Mouse (Mus musculus): ENCODE results near the gene Mad1l1. TPM values are rescaled to one million over a fixed set of nuclear protein-coding genes. Genes with fewer than 3 reads are reported as not detected.
A peak's percentile ranks its signal among the peaks of the same experiment; 100 is the strongest.

Gene Mad1l1
- polyA plus RNA-seq, 1 experiment from 2014 or later, result 37.4 TPM

DNA sequence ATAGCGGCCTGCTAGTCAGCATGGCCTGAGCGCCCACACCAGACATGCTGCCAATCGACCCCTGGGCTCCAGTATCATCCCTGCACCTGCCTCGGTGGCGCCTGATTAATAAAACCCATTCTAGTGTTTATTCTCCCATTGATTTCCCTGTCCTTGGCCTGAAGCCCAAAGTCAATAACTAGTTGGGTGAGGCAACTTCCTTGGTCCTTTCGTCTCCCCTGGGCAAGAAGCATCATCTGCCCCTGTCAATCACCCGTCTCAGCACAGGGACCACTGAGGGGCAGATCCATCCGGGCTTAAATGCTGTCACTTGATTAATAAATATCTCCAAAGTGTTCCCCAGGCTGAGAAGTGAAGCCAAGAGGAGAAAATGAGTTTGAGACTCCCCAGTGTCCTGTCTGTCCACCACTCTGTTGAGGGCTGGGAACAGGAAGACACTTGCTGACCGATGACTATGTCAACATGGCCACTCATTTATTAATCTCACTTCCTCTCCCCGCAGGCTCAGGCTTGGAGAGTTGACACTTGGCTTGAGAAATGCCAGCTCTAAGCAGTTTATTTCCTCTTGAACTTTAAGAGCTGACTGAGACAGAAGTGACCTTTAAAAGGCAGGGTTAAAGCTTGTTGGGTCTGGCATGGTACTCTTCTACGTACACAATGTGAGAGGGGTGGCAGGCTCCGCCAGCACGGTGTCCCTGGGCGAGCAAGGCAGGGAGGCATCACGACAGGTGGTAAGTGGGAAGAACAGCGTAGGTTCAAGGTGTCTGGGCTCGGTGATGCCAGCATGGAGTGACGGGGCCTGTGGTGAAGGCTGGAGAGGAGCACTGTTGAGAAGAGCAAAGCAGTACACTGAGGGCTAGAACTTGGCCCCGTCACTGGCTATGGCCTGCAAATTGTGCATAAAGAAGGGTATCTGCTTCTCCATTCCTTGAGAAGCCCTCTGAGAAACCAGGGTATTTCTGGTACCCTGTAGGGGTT, 114.3 kb downstream of the Mad1l1 start:
- Histone ChIP-seq H3K27me3 (ENCODE audit: control insufficient read depth, insufficient read depth, low read length) (no peaks in the 10 kb centered on the region), H3K4me2 (ENCODE audit: low read depth, low read length) (no peak overlapping the region), H3K9ac (ENCODE audit: low read length) (no peak overlapping the region), H3K4me3 (replicated peaks; ENCODE audit: low read length) (no peak overlapping the region), H3K9me3 (replicated peaks; ENCODE audit: control insufficient read depth, low read length) (no peaks in the 10 kb centered on the region), H3K4me1 (ENCODE audit: control insufficient read depth, insufficient read depth, low read length) (peaks cover 15% of the 10 kb centered on the region; the same call in 1 of the 2 replicates), H3K36me3 (ENCODE audit: control insufficient read depth, insufficient read depth, low read length) (no peaks in the 10 kb centered on the region), H3K27ac (ENCODE audit: low read length) (no peak overlapping the region; the same call in 1 of the 2 replicates)
- 74% methylated on average over 19 of the region's 19 CpGs for WGBS
- ATAC-seq (ENCODE audit: insufficient read depth, low FRiP score), result peak; percentile 12; the same call in 1 of the 2 replicates

DNA sequence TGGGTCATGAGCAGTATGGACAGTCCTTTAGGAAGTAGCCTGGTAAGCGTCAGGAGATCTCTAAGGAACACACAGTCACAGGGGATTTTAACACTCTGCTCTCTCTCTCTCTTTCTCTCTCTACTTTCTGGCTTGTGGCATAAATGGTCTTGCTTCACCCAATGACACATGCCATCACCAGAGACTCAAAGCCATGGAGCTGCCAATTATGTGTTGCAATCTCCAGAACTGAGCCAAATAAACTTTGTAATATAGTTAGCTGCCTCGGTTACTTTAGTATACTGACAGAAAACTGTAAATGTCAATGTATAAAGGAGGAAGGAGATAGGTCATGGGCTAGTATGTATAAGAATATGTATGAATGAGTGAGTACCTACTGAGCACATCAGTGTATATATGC, 115.4 kb downstream of the Mad1l1 start:
- no peak overlapping the region for H3K4me2 ChIP-seq (ENCODE audit: low read depth, low read length)
- H3K4me1 ChIP-seq (ENCODE audit: control insufficient read depth, insufficient read depth, low read length), result peaks cover 15% of the 10 kb centered on the region; the same call in 1 of the 2 replicates
- no peak for ATAC-seq (ENCODE audit: insufficient read depth, low FRiP score)
- no peaks in the 10 kb centered on the region for H3K36me3 ChIP-seq (ENCODE audit: control insufficient read depth, insufficient read depth, low read length)
- WGBS, result 88% methylated on average over 2 of the region's 2 CpGs
- H3K27ac ChIP-seq (ENCODE audit: low read length), result no peak overlapping the region
- H3K4me3 ChIP-seq (replicated peaks; ENCODE audit: low read length), result no peak overlapping the region
- no peaks in the 10 kb centered on the region for H3K27me3 ChIP-seq (ENCODE audit: control insufficient read depth, insufficient read depth, low read length)
- no peaks in the 10 kb centered on the region for H3K9me3 ChIP-seq (replicated peaks; ENCODE audit: control insufficient read depth, low read length)
- H3K9ac ChIP-seq (ENCODE audit: low read length), result no peak overlapping the region

DNA sequence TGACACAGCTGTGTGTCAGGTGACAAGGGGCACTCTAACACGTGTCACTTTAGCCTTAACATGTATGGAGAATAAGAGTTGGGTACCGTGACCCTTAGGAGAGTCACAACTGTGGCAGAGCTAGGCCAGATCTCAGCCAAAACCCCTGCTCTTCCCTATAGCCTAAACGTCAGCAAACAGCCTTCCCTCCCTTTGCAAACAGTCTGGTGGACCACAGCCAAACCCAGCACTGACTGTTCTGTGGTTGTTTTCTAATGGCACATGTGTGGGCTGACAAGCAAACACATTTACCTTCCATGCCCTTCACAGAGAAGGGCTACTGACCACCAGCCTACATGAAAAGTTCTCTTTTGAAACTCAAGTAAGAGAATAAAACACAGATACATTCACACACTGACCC, 116.9 kb downstream of the Mad1l1 start:
- no peak for ATAC-seq (ENCODE audit: insufficient read depth, low FRiP score)
- H3K4me2 ChIP-seq (ENCODE audit: low read depth, low read length), result no peak overlapping the region
- no peaks in the 10 kb centered on the region for H3K36me3 ChIP-seq (ENCODE audit: control insufficient read depth, insufficient read depth, low read length)

DNA sequence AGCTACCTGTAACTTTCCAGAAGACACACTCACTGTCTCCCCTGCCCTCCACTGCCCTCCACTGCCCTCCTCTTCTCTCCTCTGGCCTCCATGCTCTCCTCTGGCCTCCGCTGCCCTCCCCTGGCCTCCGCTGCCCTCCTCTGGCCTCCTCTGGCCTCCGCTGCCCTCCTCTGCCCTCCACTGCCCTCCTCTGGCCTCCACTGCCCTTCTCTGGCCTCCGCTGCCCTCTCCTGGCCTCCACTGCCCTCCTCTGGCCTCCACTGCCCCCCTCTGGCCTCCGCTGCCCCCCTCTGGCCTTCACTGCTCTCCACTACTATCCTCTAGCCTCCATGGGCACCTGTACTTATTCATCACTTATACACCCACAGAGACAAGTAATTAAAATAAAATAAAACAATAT, 117.3 kb downstream of the Mad1l1 start:
- ATAC-seq (ENCODE audit: insufficient read depth, low FRiP score), result no peak
- Histone ChIP-seq H3K9me3 (replicated peaks; ENCODE audit: control insufficient read depth, low read length) (no peaks in the 10 kb centered on the region), H3K4me3 (replicated peaks; ENCODE audit: low read length) (no peak overlapping the region), H3K9ac (ENCODE audit: low read length) (no peak overlapping the region), H3K4me1 (ENCODE audit: control insufficient read depth, insufficient read depth, low read length) (peaks cover 9% of the 10 kb centered on the region; the same call in 1 of the 2 replicates), H3K27me3 (ENCODE audit: control insufficient read depth, insufficient read depth, low read length) (no peaks in the 10 kb centered on the region), H3K4me2 (ENCODE audit: low read depth, low read length) (no peak overlapping the region), H3K36me3 (ENCODE audit: control insufficient read depth, insufficient read depth, low read length) (no peaks in the 10 kb centered on the region), H3K27ac (ENCODE audit: low read length) (no peak overlapping the region)
- 93% methylated on average over 5 of the region's 5 CpGs for WGBS

More for the DNA sequence above, 116.9 kb downstream of the Mad1l1 start:
- no peaks in the 10 kb centered on the region for H3K27me3 ChIP-seq (ENCODE audit: control insufficient read depth, insufficient read depth, low read length)
- peaks cover 13% of the 10 kb centered on the region; the same call in 1 of the 2 replicates for H3K4me1 ChIP-seq (ENCODE audit: control insufficient read depth, insufficient read depth, low read length)
- WGBS, result 63% methylated on average over 3 of the region's 3 CpGs
- H3K9ac ChIP-seq (ENCODE audit: low read length), result no peak overlapping the region
- no peak overlapping the region for H3K27ac ChIP-seq (ENCODE audit: low read length)
- H3K9me3 ChIP-seq (replicated peaks; ENCODE audit: control insufficient read depth, low read length), result no peaks in the 10 kb centered on the region
- no peak overlapping the region for H3K4me3 ChIP-seq (replicated peaks; ENCODE audit: low read length)

DNA sequence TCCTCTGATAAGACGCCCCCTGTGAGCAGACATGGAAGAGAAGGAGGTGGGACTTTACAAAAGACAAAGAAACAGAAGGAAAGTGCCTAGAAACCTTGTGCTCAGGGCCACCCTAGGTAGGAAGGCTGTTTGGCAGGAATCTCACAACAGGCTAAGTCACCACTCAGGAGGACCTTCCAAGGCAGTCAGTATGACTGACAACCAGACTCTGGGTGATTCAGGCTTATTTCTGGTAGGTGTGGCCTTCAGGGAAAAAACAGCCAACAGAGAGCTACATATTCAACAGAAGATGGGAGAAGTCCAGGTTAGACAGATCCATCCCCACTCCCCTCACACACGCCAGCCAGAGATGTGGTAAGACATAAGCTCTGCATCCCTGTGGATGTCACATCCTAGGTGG, 118.9 kb downstream of the Mad1l1 start:
- ATAC-seq (ENCODE audit: insufficient read depth, low FRiP score), result no peak
- Histone ChIP-seq H3K27me3 (ENCODE audit: control insufficient read depth, insufficient read depth, low read length) (no peaks in the 10 kb centered on the region), H3K4me3 (replicated peaks; ENCODE audit: low read length) (no peak overlapping the region), H3K27ac (ENCODE audit: low read length) (no peak overlapping the region), H3K36me3 (ENCODE audit: control insufficient read depth, insufficient read depth, low read length) (no peaks in the 10 kb centered on the region), H3K9me3 (replicated peaks; ENCODE audit: control insufficient read depth, low read length) (no peaks in the 10 kb centered on the region), H3K4me2 (ENCODE audit: low read depth, low read length) (no peak overlapping the region), H3K4me1 (ENCODE audit: control insufficient read depth, insufficient read depth, low read length) (peaks cover 2% of the 10 kb centered on the region; the same call in 1 of the 2 replicates), H3K9ac (ENCODE audit: low read length) (no peak overlapping the region)
- 84% methylated on average over 2 of the region's 2 CpGs for WGBS

DNA sequence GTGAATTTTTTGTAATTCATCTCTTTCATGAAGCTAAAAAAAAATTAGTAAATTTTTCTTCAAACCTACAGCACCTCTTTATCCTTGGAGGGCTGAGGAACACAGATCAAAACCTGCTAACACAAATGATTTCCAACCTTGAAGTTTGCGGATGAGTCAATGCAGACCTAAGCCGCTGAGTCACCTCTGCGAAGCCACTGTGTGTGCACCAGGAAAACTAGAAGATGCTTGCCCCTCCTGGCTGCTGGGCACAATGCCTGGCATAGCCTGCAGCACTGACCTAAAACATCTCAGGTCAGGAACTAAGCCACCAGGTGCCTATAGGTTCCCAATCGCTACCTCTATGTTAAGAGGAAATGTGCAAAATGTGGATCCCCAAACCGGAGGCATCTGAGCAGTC, 119.8 kb downstream of the Mad1l1 start:
- Histone ChIP-seq H3K4me3 (replicated peaks; ENCODE audit: low read length) (no peak overlapping the region), H3K27ac (ENCODE audit: low read length) (no peak overlapping the region), H3K4me1 (ENCODE audit: control insufficient read depth, insufficient read depth, low read length) (no peaks in the 10 kb centered on the region), H3K4me2 (ENCODE audit: low read depth, low read length) (no peak overlapping the region), H3K9me3 (replicated peaks; ENCODE audit: control insufficient read depth, low read length) (no peaks in the 10 kb centered on the region), H3K36me3 (ENCODE audit: control insufficient read depth, insufficient read depth, low read length) (no peaks in the 10 kb centered on the region), H3K27me3 (ENCODE audit: control insufficient read depth, insufficient read depth, low read length) (no peaks in the 10 kb centered on the region), H3K9ac (ENCODE audit: low read length) (no peak overlapping the region)
- 83% methylated on average over 5 of the region's 5 CpGs for WGBS
- no peak for ATAC-seq (ENCODE audit: insufficient read depth, low FRiP score)

DNA sequence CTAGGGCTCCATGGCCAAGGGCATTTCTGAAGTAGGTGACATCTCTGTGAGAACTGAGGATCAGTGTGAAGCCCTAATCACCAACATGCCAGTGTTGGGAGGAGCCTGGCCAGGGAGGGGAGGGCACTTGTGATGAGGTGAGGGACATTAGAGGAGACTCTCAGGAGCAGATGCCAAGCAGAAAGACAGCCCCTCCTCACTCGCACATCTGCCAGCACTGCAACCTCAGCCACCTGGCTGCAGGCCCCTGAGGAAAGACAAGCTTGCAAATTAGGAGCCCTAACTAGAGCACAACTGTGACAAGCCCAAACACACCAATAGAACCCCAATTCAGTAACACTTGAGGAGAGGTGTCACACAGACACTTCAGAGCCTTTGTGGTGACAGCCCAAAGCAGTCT, 120.2 kb downstream of the Mad1l1 start:
- WGBS, result 69% methylated on average over 1 of the region's 1 CpGs
- no peak overlapping the region for H3K9ac ChIP-seq (ENCODE audit: low read length)
- no peaks in the 10 kb centered on the region for H3K4me1 ChIP-seq (ENCODE audit: control insufficient read depth, insufficient read depth, low read length)
- no peak overlapping the region for H3K4me2 ChIP-seq (ENCODE audit: low read depth, low read length)
- no peaks in the 10 kb centered on the region for H3K36me3 ChIP-seq (ENCODE audit: control insufficient read depth, insufficient read depth, low read length)
- no peak overlapping the region for H3K4me3 ChIP-seq (replicated peaks; ENCODE audit: low read length)
- no peaks in the 10 kb centered on the region for H3K9me3 ChIP-seq (replicated peaks; ENCODE audit: control insufficient read depth, low read length)
- no peak for ATAC-seq (ENCODE audit: insufficient read depth, low FRiP score)
- H3K27me3 ChIP-seq (ENCODE audit: control insufficient read depth, insufficient read depth, low read length), result no peaks in the 10 kb centered on the region
- no peak overlapping the region for H3K27ac ChIP-seq (ENCODE audit: low read length)

DNA sequence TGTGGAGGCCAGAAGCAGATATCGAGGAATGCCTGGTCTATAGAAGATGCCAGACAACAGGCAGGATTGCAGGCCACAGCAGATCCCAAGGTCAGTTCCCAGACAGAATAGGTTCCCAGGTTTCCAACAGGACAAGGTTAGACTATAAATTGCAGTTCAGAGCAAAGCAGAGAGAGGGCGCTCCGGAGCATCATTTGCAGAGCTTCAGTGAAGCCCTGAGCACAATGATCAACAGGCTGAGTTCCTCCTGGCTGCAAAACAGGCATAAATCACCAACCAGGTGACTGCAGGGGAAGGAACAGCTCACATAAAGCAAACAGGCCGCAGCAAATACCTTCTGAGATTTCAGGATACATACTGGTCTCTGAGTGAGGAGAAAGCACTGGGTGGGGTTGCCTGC, 123.6 kb downstream of the Mad1l1 start:
- Histone ChIP-seq H3K4me2 (ENCODE audit: low read depth, low read length) (no peak overlapping the region), H3K36me3 (ENCODE audit: control insufficient read depth, insufficient read depth, low read length) (no peaks in the 10 kb centered on the region), H3K9me3 (replicated peaks; ENCODE audit: control insufficient read depth, low read length) (no peaks in the 10 kb centered on the region), H3K27me3 (ENCODE audit: control insufficient read depth, insufficient read depth, low read length) (no peaks in the 10 kb centered on the region), H3K4me1 (ENCODE audit: control insufficient read depth, insufficient read depth, low read length) (no peaks in the 10 kb centered on the region), H3K27ac (ENCODE audit: low read length) (no peak overlapping the region), H3K4me3 (replicated peaks; ENCODE audit: low read length) (no peak overlapping the region), H3K9ac (ENCODE audit: low read length) (no peak overlapping the region)
- peak; percentile 57; the same call in 1 of the 2 replicates for ATAC-seq (ENCODE audit: insufficient read depth, low FRiP score)
- WGBS, result 25% methylated on average over 4 of the region's 4 CpGs

DNA sequence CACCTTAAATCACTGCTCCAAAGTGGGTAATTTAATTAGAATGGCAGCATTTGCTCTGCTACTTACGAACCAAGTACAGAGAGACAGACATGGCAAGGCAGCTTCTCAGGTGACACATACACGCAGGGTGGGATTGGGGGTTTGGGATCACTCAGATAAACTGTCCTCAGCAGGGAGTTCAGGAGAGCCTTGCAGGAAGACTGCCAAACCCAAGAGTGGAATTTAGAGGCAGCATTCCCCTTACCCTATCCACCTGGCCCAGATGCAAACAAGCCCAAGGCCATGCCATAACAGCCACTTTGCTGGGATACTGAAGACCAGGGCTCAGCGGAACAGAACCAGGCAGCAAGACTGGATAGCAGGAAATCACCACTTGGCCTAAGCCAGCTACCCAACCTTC, 124.9 kb downstream of the Mad1l1 start:
- no peak overlapping the region for H3K27ac ChIP-seq (ENCODE audit: low read length)
- 84% methylated on average over 3 of the region's 3 CpGs for WGBS
- no peaks in the 10 kb centered on the region for H3K4me1 ChIP-seq (ENCODE audit: control insufficient read depth, insufficient read depth, low read length)
- no peak for ATAC-seq (ENCODE audit: insufficient read depth, low FRiP score)
- no peaks in the 10 kb centered on the region for H3K9me3 ChIP-seq (replicated peaks; ENCODE audit: control insufficient read depth, low read length)
- no peak overlapping the region for H3K4me2 ChIP-seq (ENCODE audit: low read depth, low read length)
- no peak overlapping the region for H3K4me3 ChIP-seq (replicated peaks; ENCODE audit: low read length)
- no peak overlapping the region for H3K9ac ChIP-seq (ENCODE audit: low read length)
- H3K36me3 ChIP-seq (ENCODE audit: control insufficient read depth, insufficient read depth, low read length), result no peaks in the 10 kb centered on the region
- H3K27me3 ChIP-seq (ENCODE audit: control insufficient read depth, insufficient read depth, low read length), result no peaks in the 10 kb centered on the region

Measured in stomach, embryonic 16.5 days (tissue).